Mouse (Mus musculus) forebrain, embryonic 12.5 days (tissue): Measurements from ENCODE around the gene 1700001L19Rik. TPM values are rescaled to one million over a fixed set of nuclear protein-coding genes. Genes with fewer than 3 reads are reported as not detected.

ENCODE experiments used
- ATAC-seq: fragments of 200-750 bp; cut with Nextera tagmentation; 2 replicates; pipeline ENCODE4 v1.8.0; 2017; ENCODE audit warnings: moderate TSS enrichment; ENCODE audit not compliant: low FRiP score
- H3K27ac ChIP-seq: fragments of 300-500 bp; sonication (generic); 2 replicates; pipeline ENCODE4 v1.5.1; 2016; ENCODE audit warnings: mild to moderate bottlenecking
- H3K27me3 ChIP-seq: fragments of 300-500 bp; sonication (generic); 2 replicates; pipeline ENCODE4 v1.6.1; 2016; ENCODE audit warnings: mild to moderate bottlenecking
- H3K36me3 ChIP-seq: fragments of 300-500 bp; sonication (generic); replicated peaks from 2 replicates; pipeline ENCODE4 v1.6.1; 2016; ENCODE audit warnings: mild to moderate bottlenecking
- H3K4me1 ChIP-seq: fragments of 300-500 bp; sonication (generic); 2 replicates; pipeline ENCODE4 v1.6.1; 2016
- H3K4me2 ChIP-seq: fragments of 300-500 bp; sonication (generic); 2 replicates; pipeline ENCODE4 v1.6.1; 2016; ENCODE audit warnings: mild to moderate bottlenecking, moderate library complexity
- H3K4me3 ChIP-seq: fragments of 300-500 bp; sonication (generic); replicated peaks from 2 replicates; pipeline ENCODE4 v1.5.1; 2016; ENCODE audit warnings: mild to moderate bottlenecking
- H3K9ac ChIP-seq: fragments of 300-500 bp; sonication (generic); 2 replicates; pipeline ENCODE4 v1.6.1; 2016; ENCODE audit warnings: mild to moderate bottlenecking
- H3K9me3 ChIP-seq: fragments of 300-500 bp; sonication (generic); 2 replicates; pipeline ENCODE4 v1.6.1; 2016
- WGBS: fragments of 180-500 bp; shearing (Covaris S2); methylation state at CpG from one replicate; pipeline ENCODE4 v1.1.7; 2016; 5-methylcytosine and 5-hydroxymethylcytosine counted together
- polyA plus RNA-seq: library from polyadenylated mRNA; unstranded; fragments of >200 nt; fragmentation: Nextera tagmentation; extraction: Ambion mirVana; gene quantifications from 2 replicates; pipeline ENCODE4 v1.2.1, GENCODE M21; 2016

1700001L19Rik gene
- polyA plus RNA-seq, 1 experiment from 2014 or later: 1.1 TPM

- no peaks in the 10 kb centered on the region for H3K9me3 ChIP-seq
- no peaks in the 10 kb centered on the region for H3K36me3 ChIP-seq
- no peak for ATAC-seq
- H3K9ac ChIP-seq: no peak overlapping the region
- no peak overlapping the region for H3K4me2 ChIP-seq
- no peak overlapping the region for H3K4me3 ChIP-seq
- no peaks in the 10 kb centered on the region for H3K4me1 ChIP-seq
- H3K27ac ChIP-seq: no peak overlapping the region
- 77% methylated on average over 1 of the region's 1 CpGs for WGBS
- H3K27me3 ChIP-seq: no peaks in the 10 kb centered on the region
Observed at GRCm38 (mm10) chr13:68642786-68643185, 45.6 kb downstream of the 1700001L19Rik start.

Other genes starting within 250 kb of the 1700001L19Rik start
- gene Mtrr, start 15.3 kb upstream of the 1700001L19Rik start, polyA plus RNA-seq: 16.1 and 18.4 TPM in 2 replicates
- 39.5 and 40.5 TPM in 2 replicates for gene Fastkd3, start 15.2 kb upstream of the 1700001L19Rik start, polyA plus RNA-seq